Mouse (Mus musculus) cerebellum, postnatal 25 days (tissue): ENCODE results near the gene Ptrhd1.
A peak's percentile ranks its signal among the peaks of the same experiment; 100 is the strongest.

Experiments
- DNase-seq, 2 experiments: peaks; one replicate each; pipeline ENCODE4 v3.0.0; 2021; ENCODE audit warnings: mixed read lengths in 2 of 2

The Ptrhd1 gene

DNA sequence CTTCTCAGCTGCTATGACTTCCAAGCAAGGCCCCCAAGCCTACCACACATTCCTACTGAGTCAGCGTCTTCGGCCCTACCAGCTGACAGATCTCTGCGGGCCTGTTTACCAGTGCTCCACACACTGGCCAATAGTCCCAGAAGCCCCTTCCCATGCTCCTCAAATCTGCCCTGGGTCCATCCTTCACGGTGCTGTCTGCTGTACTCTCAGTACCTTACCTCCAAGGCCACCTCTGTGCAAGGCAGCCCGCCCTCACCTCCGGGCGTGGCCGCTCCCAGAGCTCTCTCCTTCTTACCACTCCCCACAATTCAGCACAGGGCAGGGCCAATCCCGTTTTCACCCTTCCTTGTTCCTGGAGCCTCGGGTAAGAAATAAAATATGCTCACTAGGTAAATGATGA lies 11.9 kb downstream of the Ptrhd1 start:
- no peak for DNase-seq

DNA sequence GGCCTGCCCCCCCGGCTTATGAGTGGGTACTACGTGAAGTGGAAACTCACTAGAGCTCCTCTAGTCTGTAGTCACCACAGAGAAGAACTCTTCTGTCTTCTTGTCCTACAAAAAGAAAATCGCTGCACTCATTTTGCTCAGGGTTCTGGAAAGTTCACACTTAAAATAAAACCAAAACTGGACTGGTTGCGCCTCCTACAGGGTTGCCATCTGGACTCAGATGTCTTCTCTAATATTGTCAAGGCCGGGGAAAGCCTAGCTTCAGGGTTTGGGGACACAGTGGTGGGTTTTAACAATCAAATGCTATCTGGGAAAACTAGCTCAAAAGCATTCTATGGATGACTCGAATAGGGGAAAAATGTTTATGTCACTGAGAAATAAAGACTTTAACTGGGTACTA lies 16.0 kb downstream of the Ptrhd1 start:
- peak; percentile 67 to 79 for DNase-seq

DNA sequence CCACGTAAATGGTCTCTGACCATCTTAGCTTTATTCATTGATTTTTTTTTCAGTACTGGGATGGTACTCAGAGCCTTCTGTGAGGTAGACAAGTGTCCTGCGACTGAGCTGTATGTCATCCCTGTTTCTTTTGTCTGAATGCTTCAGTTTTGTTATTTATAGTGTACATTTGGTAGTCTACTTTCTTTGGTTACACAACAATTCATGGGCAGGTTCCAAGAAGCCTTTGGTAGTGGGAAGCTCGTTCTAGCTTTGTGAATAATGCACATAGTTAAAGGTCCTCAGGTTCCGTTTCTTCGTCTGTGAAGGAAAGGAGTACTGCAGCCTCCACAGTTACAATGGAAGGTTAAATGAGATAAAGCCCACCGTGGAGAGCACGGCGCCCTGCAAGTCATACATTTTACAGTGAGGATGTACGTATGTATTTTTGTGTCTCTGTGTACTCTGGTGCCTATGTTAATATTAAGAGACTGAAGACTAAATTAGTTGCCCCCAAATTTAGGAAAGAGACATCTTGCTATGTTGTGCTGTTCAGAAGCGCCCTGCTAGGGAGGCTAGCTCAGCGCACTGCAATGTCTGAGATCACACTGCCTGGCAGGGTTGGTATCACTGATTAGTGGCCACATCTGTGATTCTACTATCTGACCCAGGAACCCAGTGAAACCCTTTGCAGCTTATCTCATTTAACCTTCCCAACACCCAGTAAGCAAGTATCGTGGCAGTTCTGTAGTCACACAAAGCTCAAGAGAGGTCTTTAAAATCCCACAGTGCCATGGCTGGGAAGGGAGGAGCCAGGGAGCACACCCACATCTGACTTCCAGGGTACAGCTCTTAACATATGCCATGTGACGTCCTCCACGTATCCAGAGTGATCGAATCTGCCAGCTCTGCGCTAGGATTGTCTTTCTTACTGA lies 19.2 kb downstream of the Ptrhd1 start:
- no peak for DNase-seq

DNA sequence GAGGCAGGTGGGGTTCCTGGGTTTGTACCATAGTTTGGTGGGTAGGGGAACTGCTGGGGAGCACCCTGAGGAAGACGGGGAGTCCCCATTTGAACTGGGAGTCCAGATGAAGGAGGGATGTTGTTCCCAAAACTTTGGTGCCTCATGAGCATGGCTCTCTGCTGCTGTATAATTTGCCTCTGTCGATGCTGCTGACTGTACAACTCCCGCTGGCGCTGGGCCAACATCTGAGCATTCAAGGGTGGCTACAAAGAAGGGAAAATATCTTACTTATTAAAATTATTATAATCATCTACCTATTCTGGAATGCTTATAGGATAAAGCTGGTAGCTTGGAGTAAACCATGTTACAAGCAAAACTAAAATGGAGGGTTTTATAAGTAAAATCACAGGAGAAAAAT lies 33.9 kb downstream of the Ptrhd1 start:
- peak in 1 of 2 experiments; percentile 33 for DNase-seq

DNA sequence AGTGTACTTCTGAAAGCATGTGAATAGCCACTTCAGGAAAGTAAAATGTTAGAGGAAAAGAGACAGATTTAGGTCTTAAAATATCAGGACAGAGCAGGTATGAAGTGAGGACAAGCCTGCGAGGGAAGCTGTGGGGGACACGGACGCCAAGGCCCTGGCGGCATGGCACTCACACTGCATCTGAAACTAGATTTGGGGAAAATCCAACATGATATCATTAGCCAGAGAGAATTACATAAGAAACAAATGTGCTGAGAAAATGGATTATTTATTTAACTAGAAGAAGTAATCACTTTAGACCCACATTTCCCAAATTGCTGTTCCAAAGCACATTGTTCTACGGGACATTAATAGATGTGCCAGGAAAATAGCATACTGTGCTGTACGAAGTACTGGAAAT lies 37.3 kb downstream of the Ptrhd1 start:
- DNase-seq = peak in 1 of 2 experiments; percentile 26

DNA sequence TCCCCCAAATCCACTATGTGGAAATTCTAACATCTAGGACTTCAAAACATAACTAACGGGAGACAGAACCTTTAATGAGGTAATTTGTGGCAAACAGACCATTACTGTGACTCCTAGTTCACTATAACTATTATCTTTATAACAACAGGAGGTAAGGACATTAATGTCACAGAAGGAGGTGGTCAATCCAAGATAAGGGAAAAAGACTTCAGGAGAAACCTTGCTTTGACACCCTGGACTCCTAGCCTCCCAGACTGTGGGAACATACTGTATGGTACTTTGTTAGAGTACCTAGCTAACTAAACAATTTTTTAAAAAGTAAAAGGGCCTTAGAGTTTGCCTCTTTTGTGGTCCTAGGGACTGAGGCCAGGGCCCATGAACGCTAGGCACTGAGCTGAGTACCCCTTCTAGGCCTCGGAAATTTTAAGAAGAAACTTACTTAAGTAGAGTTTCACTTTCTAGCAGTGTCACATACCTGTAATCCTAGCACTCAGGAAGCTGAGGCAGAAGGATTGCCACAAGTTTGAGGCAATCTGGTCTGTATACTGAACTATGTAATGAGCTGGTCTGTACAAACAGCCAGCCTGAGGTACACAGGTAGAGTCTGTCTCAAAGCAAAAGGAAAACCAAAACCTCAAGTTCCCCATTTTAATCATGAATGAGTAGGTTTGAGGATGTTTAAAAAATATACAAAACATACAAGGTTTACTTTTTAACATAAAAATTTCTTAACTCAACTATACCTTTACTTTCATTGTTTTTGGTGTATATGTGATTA lies 45.3 kb downstream of the Ptrhd1 start:
- DNase-seq = no peak

DNA sequence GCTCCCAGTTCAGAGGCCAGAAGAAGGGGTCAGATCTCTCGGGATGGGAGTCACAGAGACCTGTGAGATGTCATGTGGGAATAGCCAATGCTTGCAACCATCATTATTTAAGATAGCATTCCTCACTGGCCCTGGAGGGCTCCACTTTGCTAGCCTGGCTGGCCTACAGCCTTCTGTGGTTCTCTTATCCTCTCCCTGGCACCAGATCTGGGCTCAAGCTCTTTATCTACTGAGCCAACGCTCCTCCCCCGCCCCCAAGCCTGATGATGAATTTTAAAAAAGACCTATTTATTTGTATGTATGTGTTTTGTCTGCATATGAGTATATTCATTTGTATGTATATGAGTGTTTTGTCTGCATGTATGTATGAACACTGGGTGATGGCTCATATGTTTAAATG lies 46.1 kb downstream of the Ptrhd1 start:
- DNase-seq = no peak

DNA sequence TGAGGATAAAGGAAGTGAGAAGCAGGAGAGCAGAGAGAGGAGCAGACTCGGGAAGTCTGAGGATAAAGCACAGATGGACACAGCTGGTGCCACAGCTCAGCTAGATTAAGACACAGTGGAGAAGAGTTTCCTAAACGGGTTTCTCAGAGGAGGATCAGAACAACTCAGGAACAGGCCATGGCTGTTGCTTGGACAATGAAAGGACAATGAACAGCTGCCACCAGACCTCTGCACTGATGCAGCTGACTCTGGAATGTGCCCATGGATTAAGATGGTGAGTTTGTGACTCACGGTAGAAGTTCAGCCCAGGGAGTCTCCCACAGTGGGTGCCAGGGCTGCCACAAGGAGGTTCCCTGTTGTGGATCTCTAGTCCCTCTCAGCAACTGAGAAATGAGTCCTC lies 51.4 kb downstream of the Ptrhd1 start:
- DNase-seq = no peak
